Mouse (Mus musculus) lung, embryonic 16.5 days (tissue): ENCODE data around the gene 3110082I17Rik. TPM values are rescaled to one million over a fixed set of nuclear protein-coding genes. Genes with fewer than 3 reads are reported as not detected.

Source experiments
- ATAC-seq: fragments of 200-750 bp; cut with Nextera tagmentation; 2 replicates; pipeline ENCODE4 v1.8.0; 2017; ENCODE audit warnings: low read depth, mild to moderate bottlenecking, moderate library complexity
- H3K27ac ChIP-seq: fragments of 300-500 bp; sonication (generic); 2 replicates; pipeline ENCODE4 v1.5.1; 2014; ENCODE audit warnings: mild to moderate bottlenecking, control low read depth, low read length
- H3K27me3 ChIP-seq: fragments of 300-500 bp; sonication (generic); 2 replicates; pipeline ENCODE4 v1.6.1; 2014; ENCODE audit warnings: low read depth, low read length, mixed read lengths; ENCODE audit not compliant: control insufficient read depth, insufficient read depth
- H3K36me3 ChIP-seq: fragments of 300-500 bp; sonication (generic); 2 replicates; pipeline ENCODE4 v1.6.1; 2014; ENCODE audit warnings: low read length; ENCODE audit not compliant: control insufficient read depth, insufficient read depth
- H3K4me1 ChIP-seq: fragments of 300-500 bp; sonication (generic); replicated peaks from 2 replicates; pipeline ENCODE4 v1.6.1; 2014; ENCODE audit warnings: low read length, mixed read lengths; ENCODE audit not compliant: control insufficient read depth, insufficient read depth
- H3K4me2 ChIP-seq: fragments of 300-500 bp; sonication (generic); 2 replicates; pipeline ENCODE4 v1.6.1; 2014; ENCODE audit warnings: low read depth, low read length, control low read depth
- H3K4me3 ChIP-seq: fragments of 300-500 bp; sonication (generic); 2 replicates; pipeline ENCODE4 v1.5.1; 2014; ENCODE audit warnings: mild to moderate bottlenecking, low read length, control low read depth
- H3K9ac ChIP-seq: fragments of 300-500 bp; sonication (generic); 2 replicates; pipeline ENCODE4 v1.6.1; 2014; ENCODE audit warnings: low read length, control low read depth
- H3K9me3 ChIP-seq: fragments of 300-500 bp; sonication (generic); 2 replicates; pipeline ENCODE4 v1.6.1; 2016; ENCODE audit warnings: low read length; ENCODE audit not compliant: control insufficient read depth
- WGBS: fragments of 180-500 bp; shearing (Covaris S2); extraction: QIAGEN DNeasy Blood & Tissue Kit; methylation state at CpG from one replicate; pipeline ENCODE4 v1.1.7; 2014; 5-methylcytosine and 5-hydroxymethylcytosine counted together
- polyA plus RNA-seq: library from polyadenylated mRNA; unstranded; fragments of >200 nt; fragmentation: Nextera tagmentation; extraction: Ambion mirVana; gene quantifications from 2 replicates; pipeline ENCODE4 v1.2.1, GENCODE M21; 2015

Gene 3110082I17Rik
- polyA plus RNA-seq, 1 experiment from 2014 or later = 38.6 TPM

GRCm38 (mm10) chr5:139442962-139443361, 17.4 kb downstream of the 3110082I17Rik start:
- H3K9me3 ChIP-seq = no peaks in the 10 kb centered on the region
- no peak overlapping the region for H3K4me2 ChIP-seq
- no peak overlapping the region for H3K4me3 ChIP-seq
- 50% methylated on average over 4 of the region's 4 CpGs for WGBS
- H3K9ac ChIP-seq = no peak overlapping the region
- H3K36me3 ChIP-seq = no peaks in the 10 kb centered on the region
- H3K27me3 ChIP-seq = no peaks in the 10 kb centered on the region
- ATAC-seq = no peak
- H3K4me1 ChIP-seq = peaks cover 22% of the 10 kb centered on the region
- 0 out of 2 replicates have a peak overlapping the region, but pooled peaks have one; percentile 16 for H3K27ac ChIP-seq

GRCm38 (mm10) chr5:139442428-139442827, 17.9 kb downstream of the 3110082I17Rik start:
- no peaks in the 10 kb centered on the region for H3K36me3 ChIP-seq
- H3K9ac ChIP-seq = 0 out of 2 replicates have a peak overlapping the region, but pooled peaks have one; percentile 3
- peaks cover 22% of the 10 kb centered on the region for H3K4me1 ChIP-seq
- no peak overlapping the region for H3K4me3 ChIP-seq
- no peaks in the 10 kb centered on the region for H3K9me3 ChIP-seq
- H3K4me2 ChIP-seq = no peak overlapping the region
- no peaks in the 10 kb centered on the region for H3K27me3 ChIP-seq
- ATAC-seq = no peak
- H3K27ac ChIP-seq = peak overlapping the region; percentile 68; the same call in 1 of the 2 replicates
- WGBS = 59% methylated on average over 12 of the region's 12 CpGs

- ATAC-seq = no peak
- no peaks in the 10 kb centered on the region for H3K9me3 ChIP-seq
- no peak overlapping the region for H3K4me3 ChIP-seq
- H3K27me3 ChIP-seq = no peaks in the 10 kb centered on the region
- H3K27ac ChIP-seq = no peak overlapping the region
- H3K9ac ChIP-seq = no peak overlapping the region
- no peak overlapping the region for H3K4me2 ChIP-seq
- WGBS = 92% methylated on average over 2 of the region's 2 CpGs
- H3K4me1 ChIP-seq = peaks cover 22% of the 10 kb centered on the region
- H3K36me3 ChIP-seq = no peaks in the 10 kb centered on the region
Observed at GRCm38 (mm10) chr5:139441726-139442018, 18.7 kb downstream of the 3110082I17Rik start.

- H3K4me3 ChIP-seq = no peak overlapping the region
- ATAC-seq = no peak
- H3K9ac ChIP-seq = no peak overlapping the region
- H3K36me3 ChIP-seq = no peaks in the 10 kb centered on the region
- H3K4me1 ChIP-seq = peaks cover 20% of the 10 kb centered on the region
- no peak overlapping the region for H3K27ac ChIP-seq
- H3K9me3 ChIP-seq = no peaks in the 10 kb centered on the region
- no peak overlapping the region for H3K4me2 ChIP-seq
- WGBS = 93% methylated on average over 11 of the region's 11 CpGs
- H3K27me3 ChIP-seq = no peaks in the 10 kb centered on the region
Observed at GRCm38 (mm10) chr5:139440926-139441725, 19.2 kb downstream of the 3110082I17Rik start.

- H3K4me3 ChIP-seq = no peak overlapping the region
- no peak for ATAC-seq
- H3K9ac ChIP-seq = no peak overlapping the region
- no peak overlapping the region for H3K27ac ChIP-seq
- 81% methylated on average over 5 of the region's 5 CpGs for WGBS
- no peak overlapping the region for H3K4me2 ChIP-seq
- no peaks in the 10 kb centered on the region for H3K27me3 ChIP-seq
- H3K4me1 ChIP-seq = peaks cover 13% of the 10 kb centered on the region
- H3K9me3 ChIP-seq = no peaks in the 10 kb centered on the region
- no peaks in the 10 kb centered on the region for H3K36me3 ChIP-seq
Observed at GRCm38 (mm10) chr5:139440451-139440850, 19.9 kb downstream of the 3110082I17Rik start.

GRCm38 (mm10) chr5:139438440-139438839, 21.9 kb downstream of the 3110082I17Rik start:
- Histone ChIP-seq H3K27me3 (no peaks in the 10 kb centered on the region), H3K36me3 (no peaks in the 10 kb centered on the region), H3K4me2 (no peak overlapping the region), H3K4me1 (peaks cover 15% of the 10 kb centered on the region), H3K9ac (no peak overlapping the region), H3K4me3 (no peak overlapping the region), H3K27ac (no peak overlapping the region), H3K9me3 (no peaks in the 10 kb centered on the region)
- 81% methylated on average over 12 of the region's 12 CpGs for WGBS
- no peak for ATAC-seq

- Histone ChIP-seq H3K36me3 (no peaks in the 10 kb centered on the region), H3K4me2 (no peak overlapping the region), H3K9ac (no peak overlapping the region), H3K4me3 (no peak overlapping the region), H3K27ac (no peak overlapping the region), H3K9me3 (no peaks in the 10 kb centered on the region), H3K27me3 (no peaks in the 10 kb centered on the region), H3K4me1 (peaks cover 12% of the 10 kb centered on the region)
- no peak for ATAC-seq
- WGBS = 90% methylated on average over 4 of the region's 4 CpGs
Observed at GRCm38 (mm10) chr5:139437769-139438168, 22.6 kb downstream of the 3110082I17Rik start.

GRCm38 (mm10) chr5:139434940-139435339, 25.4 kb downstream of the 3110082I17Rik start:
- Histone ChIP-seq H3K36me3 (no peaks in the 10 kb centered on the region), H3K4me2 (no peak overlapping the region), H3K27me3 (no peaks in the 10 kb centered on the region), H3K9ac (no peak overlapping the region), H3K4me1 (peaks cover 9% of the 10 kb centered on the region; the same call in 1 of the 2 replicates), H3K9me3 (no peaks in the 10 kb centered on the region), H3K27ac (no peak overlapping the region), H3K4me3 (no peak overlapping the region)
- WGBS = 37% methylated on average over 8 of the region's 8 CpGs
- peak; percentile 29; the same call in 1 of the 2 replicates for ATAC-seq

GRCm38 (mm10) chr5:139433842-139434568, 26.3 kb downstream of the 3110082I17Rik start:
- no peak overlapping the region for H3K27ac ChIP-seq
- WGBS = 73% methylated on average over 9 of the region's 9 CpGs

More at GRCm38 (mm10) chr5:139433842-139434568, 26.3 kb downstream of the 3110082I17Rik start:
- Histone ChIP-seq H3K36me3 (no peaks in the 10 kb centered on the region), H3K4me3 (no peak overlapping the region), H3K9me3 (no peaks in the 10 kb centered on the region), H3K9ac (no peak overlapping the region), H3K4me2 (no peak overlapping the region), H3K4me1 (peaks cover 11% of the 10 kb centered on the region; the same call in 1 of the 2 replicates), H3K27me3 (no peaks in the 10 kb centered on the region)
- no peak for ATAC-seq
